Mouse (Mus musculus) G1E (cell line): ENCODE measurements around the gene Lifr.

ENCODE experiments used
- CTCF ChIP-seq: IDR thresholded peaks from 2 replicates; pipeline ENCODE4 v1.5.1; 2012; ENCODE audit warnings: low read depth, low read length, inconsistent platforms, mixed read lengths
- GATA1 ChIP-seq: IDR thresholded peaks from 2 replicates; pipeline ENCODE4 v1.6.1; 2012; ENCODE audit warnings: borderline replicate concordance, low read length, inconsistent platforms, mixed read lengths
- GATA2 ChIP-seq: IDR thresholded peaks from 2 replicates; pipeline ENCODE4 v1.6.1; 2012; ENCODE audit warnings: low read depth, low read length, inconsistent platforms, borderline replicate concordance
- POLR2AphosphoS5 ChIP-seq: IDR thresholded peaks from 2 replicates; pipeline ENCODE4 v1.6.1; 2012; ENCODE audit warnings: low read depth, low read length, inconsistent platforms; ENCODE audit not compliant: insufficient replicate concordance
- TAL1 ChIP-seq: conservative IDR thresholded peaks from 2 replicates; pipeline ENCODE4 v1.6.1; 2012; ENCODE audit warnings: low read depth, low read length, inconsistent platforms, mixed read lengths

DNA sequence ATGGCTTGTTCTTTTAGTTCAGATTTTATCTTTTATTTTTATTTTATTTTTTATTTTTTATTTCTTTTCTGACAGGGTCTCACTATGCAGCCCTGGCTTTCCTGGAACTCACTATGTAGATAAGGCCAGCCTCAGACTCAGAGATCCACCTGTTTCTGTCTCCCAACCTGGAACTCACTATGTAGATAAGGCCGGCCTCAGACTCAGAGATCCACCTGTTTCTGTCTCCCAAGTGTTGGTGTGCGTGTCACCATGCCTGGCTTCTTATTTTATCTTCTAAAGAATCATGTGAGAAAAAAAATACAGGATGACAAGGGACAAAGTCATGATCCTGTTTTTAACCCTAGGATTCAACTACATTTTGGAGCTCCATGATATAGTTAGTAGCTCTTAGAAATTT is 102.2 kb downstream of the Lifr start:
- TF ChIP-seq CTCF (no peak), POLR2AphosphoS5 (no peak), GATA1 (no peak), TAL1 (no peak), GATA2 (no peak)
